Mouse (Mus musculus): ENCODE measurements around the gene Ctnnbip1.

DNA sequence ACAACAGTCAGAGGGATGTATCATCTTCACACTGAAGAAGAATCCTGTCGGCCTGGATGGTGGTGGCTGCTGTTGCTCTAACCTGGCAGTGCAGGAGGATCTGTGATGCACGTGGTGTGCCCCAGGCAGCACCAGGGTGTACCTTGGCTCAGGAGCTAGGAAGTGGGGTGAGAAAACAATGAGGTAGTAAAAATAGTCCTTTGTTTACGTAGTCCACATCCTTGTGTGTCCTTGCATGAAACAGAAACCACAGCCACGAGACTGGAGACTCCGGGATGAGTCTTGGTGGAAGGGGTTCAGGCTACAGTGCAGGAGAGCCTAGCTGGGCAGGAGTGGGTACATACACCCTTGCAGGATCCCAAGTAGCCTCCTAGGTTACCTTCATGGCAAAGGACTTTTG lies 53.2 kb downstream of the Ctnnbip1 start:
- TF ChIP-seq CTCF (IDR thresholded peaks at IDR 0.05) (no peak), EP300 (IDR thresholded peaks at IDR 0.05) (0 out of 2 replicates have a peak, but pooled peaks have one; percentile 17)
